Mouse (Mus musculus) C2C12 (cell line): ENCODE data around the gene Cdyl.

ENCODE experiments used
- CEBPB ChIP-seq: IDR thresholded peaks from one replicate; pipeline ENCODE4 v1.6.1; 2011; ENCODE audit warnings: low read depth, mild to moderate bottlenecking, control low read depth, moderate library complexity
- CTCF ChIP-seq: IDR thresholded peaks from one replicate; pipeline ENCODE4 v1.5.1; 2011; ENCODE audit not compliant: control insufficient read depth, insufficient read depth, insufficient read length
- MAX ChIP-seq: IDR thresholded peaks from one replicate; pipeline ENCODE4 v1.6.1; 2011; ENCODE audit warnings: mild to moderate bottlenecking, control low read depth
- MYOD1 ChIP-seq: IDR thresholded peaks from one replicate; pipeline ENCODE4 v1.6.1; 2011; ENCODE audit warnings: low read depth; ENCODE audit not compliant: control insufficient read depth, insufficient read length
- MYOG ChIP-seq: IDR thresholded peaks from one replicate; pipeline ENCODE4 v1.6.1; 2011; ENCODE audit not compliant: control insufficient read depth, insufficient read length; ENCODE audit errors: extremely low read depth
- USF1 ChIP-seq: IDR thresholded peaks from one replicate; pipeline ENCODE4 v1.6.1; 2011; ENCODE audit warnings: low read depth, mild to moderate bottlenecking, control low read depth, moderate library complexity

DNA sequence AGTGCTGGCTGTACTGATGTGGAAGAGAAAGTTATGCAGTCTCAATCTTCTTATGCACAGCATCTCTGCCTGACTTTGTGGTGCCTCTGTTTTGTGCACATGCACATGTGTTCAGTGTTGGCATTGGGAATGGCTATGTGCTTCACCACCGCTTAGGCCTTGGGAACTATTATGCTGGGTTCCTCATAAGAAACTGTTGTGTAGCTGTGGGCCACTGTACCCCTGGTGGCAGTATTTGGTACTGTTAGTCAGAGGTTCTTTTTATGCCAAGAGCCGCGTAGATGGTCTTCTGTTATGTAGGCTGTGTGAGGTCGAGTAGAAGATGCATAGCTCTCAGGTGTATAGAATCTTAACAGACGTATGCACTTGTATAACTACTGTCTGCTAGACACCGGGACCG lies 147.4 kb downstream of the Cdyl start:
- TF ChIP-seq CTCF (no peak), USF1 (no peak), CEBPB (no peak), MYOD1 (no peak), MAX (no peak), MYOG (no peak)
